Mouse (Mus musculus) ES-E14 (cell line): ENCODE results near the gene Tmem100.

Experiments used
- CHD2 ChIP-seq: IDR thresholded peaks from 2 replicates; pipeline ENCODE4 v1.6.1; 2014; ENCODE audit warnings: mild to moderate bottlenecking, low read depth, low read length, inconsistent platforms
- HCFC1 ChIP-seq: IDR thresholded peaks from 2 replicates; pipeline ENCODE4 v1.6.1; 2012; ENCODE audit warnings: low read length, inconsistent platforms, borderline replicate concordance; ENCODE audit not compliant: insufficient read depth
- MAFK ChIP-seq: IDR thresholded peaks from 2 replicates; pipeline ENCODE4 v1.6.1; 2014; ENCODE audit warnings: mild to moderate bottlenecking, low read depth, low read length, inconsistent platforms; ENCODE audit not compliant: insufficient read depth
- ZNF384 ChIP-seq: IDR thresholded peaks from 2 replicates; pipeline ENCODE4 v1.6.1; 2012; ENCODE audit warnings: low read depth, low read length, inconsistent platforms

DNA sequence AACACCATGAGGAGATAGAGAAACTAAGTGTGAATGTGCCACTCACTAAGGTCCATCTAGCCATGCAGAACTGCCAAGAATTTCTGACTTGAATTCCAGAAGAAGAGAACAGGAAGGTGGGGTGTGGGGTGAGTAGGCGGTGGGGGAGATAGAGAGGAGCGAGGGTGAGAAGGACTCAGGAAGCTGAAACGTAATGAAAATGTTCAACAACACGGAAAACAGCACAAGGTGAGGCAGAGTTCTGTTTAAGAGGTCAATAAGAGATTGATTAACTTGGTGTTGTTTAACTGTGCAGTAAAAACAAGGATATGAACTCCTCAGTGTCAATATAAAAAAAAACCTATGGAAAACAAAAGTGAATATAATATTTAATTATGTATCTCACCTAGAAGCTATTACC lies 24.0 kb upstream of the Tmem100 start:
- TF ChIP-seq MAFK, result no peak
- TF ChIP-seq HCFC1, result no peak
- no peak for TF ChIP-seq CHD2
- no peak for TF ChIP-seq ZNF384
